Mouse (Mus musculus): ENCODE results near the gene Olfr1461.

Olfr1461 gene

DNA sequence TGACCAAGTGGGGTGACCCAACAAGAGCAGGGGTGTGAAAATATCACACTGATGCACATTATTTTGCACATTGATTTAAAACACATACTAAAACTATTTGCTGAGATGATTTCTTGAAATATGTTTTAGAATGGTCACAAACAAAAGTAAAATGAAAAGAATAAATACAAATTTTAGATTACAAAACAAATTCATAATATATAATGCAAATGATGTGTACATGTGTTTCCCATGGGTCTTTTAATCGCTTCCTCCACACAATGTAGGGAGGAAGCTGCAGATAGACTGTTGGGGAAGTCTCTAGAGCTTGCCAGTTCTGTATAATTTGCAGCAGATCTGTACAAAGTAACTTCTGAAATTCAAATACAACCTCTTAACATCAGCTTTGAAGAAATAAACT lies at the start of gene Olfr1461:
Olfr1461 (plus strand) TSS at position 301 of the 400 bp plus-strand sequence.
- DNase-seq (ENCODE audit: low spot score in 2 of 2): no peak

DNA sequence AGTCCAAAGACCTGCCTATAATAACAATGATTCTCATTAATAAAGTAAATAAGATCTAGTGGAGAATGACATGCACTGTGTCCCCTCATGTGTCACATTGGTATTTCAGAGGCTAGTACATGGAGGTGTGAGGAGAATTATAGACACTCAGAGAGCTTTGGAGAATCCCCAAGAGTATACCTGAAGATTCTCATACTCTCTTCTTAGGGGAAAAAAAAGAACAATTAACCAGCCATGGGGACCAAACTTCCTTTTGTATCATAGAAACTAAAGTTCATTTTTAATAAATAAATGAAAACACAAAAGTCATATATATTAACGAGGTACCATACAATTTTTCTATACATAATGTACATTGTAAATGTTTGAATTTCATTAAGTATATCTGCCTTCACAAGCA lies 13.4 kb upstream of the Olfr1461 start, which contains the start of gene Olfr1459:
Olfr1459 (minus strand) TSS at position 101 of the 400 bp plus-strand sequence.
- DNase-seq (ENCODE audit: low spot score in 2 of 2): no peak

DNA sequence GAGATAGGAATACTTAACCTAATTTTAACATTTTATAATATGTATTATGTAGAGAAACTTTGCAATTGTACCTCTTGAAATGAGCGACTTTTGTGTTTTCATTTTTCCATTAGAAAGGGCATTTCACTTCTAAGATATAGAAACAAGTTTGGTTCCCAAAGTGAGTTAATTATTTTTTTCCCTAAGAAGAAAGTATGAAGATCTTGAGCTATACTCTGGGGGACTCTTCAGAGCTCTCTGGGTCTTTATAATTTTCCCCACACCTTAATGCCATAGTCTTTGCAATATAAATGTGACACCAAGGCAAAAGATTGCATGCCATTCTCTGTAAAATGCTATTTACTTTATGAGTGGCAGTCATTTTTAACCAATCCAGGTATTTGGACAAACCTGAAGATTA lies 22.6 kb downstream of the Olfr1461 start, which contains the start of gene Olfr1462:
Olfr1462 (plus strand) TSS at position 301 of the 400 bp plus-strand sequence.
- DNase-seq (ENCODE audit: low spot score in 2 of 2): no peak

Measured in thymus, postnatal 10 days (tissue).